Mouse (Mus musculus): ENCODE results near the gene Prdm16. TPM values are rescaled to one million over a fixed set of nuclear protein-coding genes. Genes with fewer than 3 reads are reported as not detected.

The Prdm16 gene
- polyA plus RNA-seq, 1 experiment from 2014 or later, result 41.5 TPM

GRCm38 (mm10) chr4:154594761-154595556, 41.7 kb downstream of the Prdm16 start:
- H3K27ac ChIP-seq, result peak overlapping the region; percentile 14; the same call in 1 of the 2 replicates
- peak overlapping the region; percentile 10; the same call in 1 of the 2 replicates for H3K4me2 ChIP-seq (replicated peaks)
- H3K27me3 ChIP-seq, result 0 out of 2 replicates have a peak, but pooled peaks cover 13% of the 10 kb centered on the region

GRCm38 (mm10) chr4:154594116-154594760, 42.4 kb downstream of the Prdm16 start:
- no peak overlapping the region for H3K4me3 ChIP-seq
- H3K9me3 ChIP-seq, result no peaks in the 10 kb centered on the region
- no peaks in the 10 kb centered on the region for H3K36me3 ChIP-seq
- no peak overlapping the region for H3K27ac ChIP-seq
- H3K9ac ChIP-seq, result peak overlapping the region; percentile 20; the same call in 1 of the 2 replicates
- 0 out of 2 replicates have a peak, but pooled peaks cover 13% of the 10 kb centered on the region for H3K27me3 ChIP-seq
- 43% methylated on average over 17 of the region's 17 CpGs for WGBS
- H3K4me1 ChIP-seq, result peaks cover 55% of the 10 kb centered on the region
- peak overlapping the region; percentile 10; the same call in 1 of the 2 replicates for H3K4me2 ChIP-seq (replicated peaks)
- ATAC-seq (ENCODE audit: insufficient number of reproducible peaks, insufficient read depth, low FRiP score, low TSS enrichment), result no peak

More at GRCm38 (mm10) chr4:154594761-154595556, 41.7 kb downstream of the Prdm16 start:
- no peak overlapping the region for H3K9ac ChIP-seq
- H3K4me3 ChIP-seq, result no peak overlapping the region
- no peaks in the 10 kb centered on the region for H3K36me3 ChIP-seq
- peaks cover 62% of the 10 kb centered on the region for H3K4me1 ChIP-seq
- ATAC-seq (ENCODE audit: insufficient number of reproducible peaks, insufficient read depth, low FRiP score, low TSS enrichment), result peak; percentile 24; the same call in 1 of the 2 replicates
- 14% methylated on average over 21 of the region's 21 CpGs for WGBS
- H3K9me3 ChIP-seq, result no peaks in the 10 kb centered on the region

- H3K36me3 ChIP-seq, result no peaks in the 10 kb centered on the region
- peaks cover 55% of the 10 kb centered on the region for H3K4me1 ChIP-seq
- no peak overlapping the region for H3K4me2 ChIP-seq (replicated peaks)
- no peak overlapping the region for H3K27ac ChIP-seq
- H3K27me3 ChIP-seq, result 0 out of 2 replicates have a peak, but pooled peaks cover 13% of the 10 kb centered on the region
- WGBS, result 69% methylated on average over 13 of the region's 13 CpGs
- no peaks in the 10 kb centered on the region for H3K9me3 ChIP-seq
- ATAC-seq (ENCODE audit: insufficient number of reproducible peaks, insufficient read depth, low FRiP score, low TSS enrichment), result no peak
- H3K4me3 ChIP-seq, result no peak overlapping the region
- H3K9ac ChIP-seq, result no peak overlapping the region
Observed at GRCm38 (mm10) chr4:154592562-154592961, 44.1 kb downstream of the Prdm16 start.

- peaks cover 66% of the 10 kb centered on the region for H3K4me1 ChIP-seq
- 56% methylated on average over 11 of the region's 11 CpGs for WGBS
- H3K27ac ChIP-seq, result no peak overlapping the region
Observed at GRCm38 (mm10) chr4:154590910-154591309, 45.8 kb downstream of the Prdm16 start.

GRCm38 (mm10) chr4:154586334-154586733, 50.3 kb downstream of the Prdm16 start:
- 40% methylated on average over 11 of the region's 11 CpGs for WGBS
- no peak overlapping the region for H3K9ac ChIP-seq
- peak; percentile 51; the same call in 1 of the 2 replicates for ATAC-seq (ENCODE audit: insufficient number of reproducible peaks, insufficient read depth, low FRiP score, low TSS enrichment)

More at GRCm38 (mm10) chr4:154590910-154591309, 45.8 kb downstream of the Prdm16 start:
- H3K4me2 ChIP-seq (replicated peaks), result no peak overlapping the region
- no peaks in the 10 kb centered on the region for H3K9me3 ChIP-seq
- no peak for ATAC-seq (ENCODE audit: insufficient number of reproducible peaks, insufficient read depth, low FRiP score, low TSS enrichment)
- H3K36me3 ChIP-seq, result no peaks in the 10 kb centered on the region
- H3K4me3 ChIP-seq, result no peak overlapping the region
- H3K9ac ChIP-seq, result no peak overlapping the region
- 0 out of 2 replicates have a peak, but pooled peaks cover 13% of the 10 kb centered on the region for H3K27me3 ChIP-seq

GRCm38 (mm10) chr4:154585779-154586178, 50.9 kb downstream of the Prdm16 start:
- Histone ChIP-seq H3K27ac (peak overlapping the region; percentile 82), H3K4me3 (no peak overlapping the region), H3K27me3 (0 out of 2 replicates have a peak, but pooled peaks cover 7% of the 10 kb centered on the region), H3K9me3 (no peaks in the 10 kb centered on the region), H3K36me3 (no peaks in the 10 kb centered on the region), H3K4me1 (peaks cover 69% of the 10 kb centered on the region), H3K4me2 (replicated peaks) (peak overlapping the region; percentile 15; the same call in 1 of the 2 replicates), H3K9ac (no peak overlapping the region)
- ATAC-seq (ENCODE audit: insufficient number of reproducible peaks, insufficient read depth, low FRiP score, low TSS enrichment), result no peak
- 42% methylated on average over 14 of the region's 14 CpGs for WGBS

More at GRCm38 (mm10) chr4:154586334-154586733, 50.3 kb downstream of the Prdm16 start:
- Histone ChIP-seq H3K9me3 (no peaks in the 10 kb centered on the region), H3K4me1 (peaks cover 70% of the 10 kb centered on the region), H3K4me3 (no peak overlapping the region), H3K27ac (peak overlapping the region; percentile 82), H3K27me3 (0 out of 2 replicates have a peak, but pooled peaks cover 7% of the 10 kb centered on the region), H3K4me2 (replicated peaks) (peak overlapping the region; percentile 15), H3K36me3 (no peaks in the 10 kb centered on the region)

GRCm38 (mm10) chr4:154583712-154584111, 53.0 kb downstream of the Prdm16 start:
- Histone ChIP-seq H3K36me3 (no peaks in the 10 kb centered on the region), H3K4me2 (replicated peaks) (no peak overlapping the region), H3K27me3 (0 out of 2 replicates have a peak, but pooled peaks cover 7% of the 10 kb centered on the region), H3K9me3 (no peaks in the 10 kb centered on the region), H3K4me1 (peaks cover 79% of the 10 kb centered on the region), H3K9ac (no peak overlapping the region), H3K27ac (no peak overlapping the region), H3K4me3 (no peak overlapping the region)
- whole genome bisulfite sequencing, result 86% methylated on average over 13 of the region's 13 CpGs
- no peak for ATAC-seq (ENCODE audit: insufficient number of reproducible peaks, insufficient read depth, low FRiP score, low TSS enrichment)

- H3K27me3 ChIP-seq, result 0 out of 2 replicates have a peak, but pooled peaks cover 7% of the 10 kb centered on the region
- ATAC-seq (ENCODE audit: insufficient number of reproducible peaks, insufficient read depth, low FRiP score, low TSS enrichment), result no peak
- H3K4me2 ChIP-seq (replicated peaks), result no peak overlapping the region
- no peak overlapping the region for H3K27ac ChIP-seq
- 81% methylated on average over 21 of the region's 21 CpGs for WGBS
- no peak overlapping the region for H3K4me3 ChIP-seq
- no peaks in the 10 kb centered on the region for H3K36me3 ChIP-seq
- H3K9me3 ChIP-seq, result no peaks in the 10 kb centered on the region
- H3K9ac ChIP-seq, result no peak overlapping the region
- H3K4me1 ChIP-seq, result peaks cover 71% of the 10 kb centered on the region
Observed at GRCm38 (mm10) chr4:154582607-154583236, 54.0 kb downstream of the Prdm16 start.

GRCm38 (mm10) chr4:154581261-154581886, 55.3 kb downstream of the Prdm16 start:
- no peak overlapping the region for H3K4me3 ChIP-seq
- ATAC-seq (ENCODE audit: insufficient number of reproducible peaks, insufficient read depth, low FRiP score, low TSS enrichment), result no peak
- peaks cover 58% of the 10 kb centered on the region for H3K4me1 ChIP-seq
- 0 out of 2 replicates have a peak, but pooled peaks cover 7% of the 10 kb centered on the region for H3K27me3 ChIP-seq
- no peaks in the 10 kb centered on the region for H3K36me3 ChIP-seq
- H3K4me2 ChIP-seq (replicated peaks), result no peak overlapping the region
- 34% methylated on average over 16 of the region's 16 CpGs for WGBS
- H3K9me3 ChIP-seq, result no peaks in the 10 kb centered on the region
- H3K27ac ChIP-seq, result peak overlapping the region; percentile 24; the same call in 1 of the 2 replicates
- H3K9ac ChIP-seq, result no peak overlapping the region

- WGBS, result 42% methylated on average over 13 of the region's 13 CpGs
- Histone ChIP-seq H3K9me3 (no peaks in the 10 kb centered on the region), H3K9ac (no peak overlapping the region), H3K4me1 (peaks cover 48% of the 10 kb centered on the region), H3K27ac (0 out of 2 replicates have a peak overlapping the region, but pooled peaks have one; percentile 14), H3K4me3 (no peak overlapping the region), H3K27me3 (0 out of 2 replicates have a peak, but pooled peaks cover 4% of the 10 kb centered on the region), H3K4me2 (replicated peaks) (no peak overlapping the region), H3K36me3 (peaks cover 3% of the 10 kb centered on the region; the same call in 1 of the 2 replicates)
- no peak for ATAC-seq (ENCODE audit: insufficient number of reproducible peaks, insufficient read depth, low FRiP score, low TSS enrichment)
Observed at GRCm38 (mm10) chr4:154574208-154574875, 62.3 kb downstream of the Prdm16 start.
